Mouse (Mus musculus): ENCODE measurements around the gene Olfr868. TPM values are rescaled to one million over a fixed set of nuclear protein-coding genes. Genes with fewer than 3 reads are reported as not detected.

Olfr868 gene
- not detected in 2 replicates for polyA plus RNA-seq (2015; fragmentation: Nextera tagmentation; extraction: Ambion mirVana)

DNA sequence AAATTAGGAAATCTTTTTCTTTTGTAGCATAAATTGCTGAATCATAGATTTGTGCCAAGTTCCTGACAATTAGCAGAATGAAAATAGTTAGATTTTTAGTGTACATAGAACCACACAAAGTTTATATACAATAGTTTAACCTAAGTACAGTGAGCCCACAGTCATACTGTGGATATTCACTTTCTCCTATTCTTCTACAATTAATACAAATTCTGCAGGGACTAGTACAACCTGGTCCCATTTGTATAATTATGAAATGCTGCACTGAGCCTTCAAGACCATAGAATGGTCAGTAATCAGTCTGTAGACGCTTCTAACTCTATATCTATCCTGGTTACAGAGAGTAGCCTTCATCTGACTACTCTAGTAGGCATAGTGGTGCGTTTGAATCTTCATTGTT is at the start of gene Olfr868:
TSS of gene Olfr868 (plus strand) at position 301 of the 400 bp plus-strand sequence.
- Histone ChIP-seq H3K9me3 (no peaks in the 10 kb centered on the region), H3K27ac (no peak within 1 kb of the TSS), H3K4me2 (replicated peaks) (no peak within 1 kb of the TSS), H3K36me3 (no peaks in the 10 kb centered on the region), H3K4me1 (replicated peaks) (no peaks in the 10 kb centered on the region), H3K9ac (no peak within 1 kb of the TSS), H3K4me3 (replicated peaks) (no peak within 1 kb of the TSS), H3K27me3 (replicated peaks) (no peaks in the 10 kb centered on the region)
- ATAC-seq: no peak
- 31% methylated on average over 2 of the region's 2 CpGs for WGBS

GRCm38 (mm10) chr9:20057462-20057861 is 41.0 kb upstream of the Olfr868 start, which contains the start of gene Olfr867:
Gene Olfr867 (minus strand): TSS chr9:20057562.
- no peak for ATAC-seq
- no peak within 1 kb of the TSS for H3K4me2 ChIP-seq (replicated peaks)
- H3K4me3 ChIP-seq (replicated peaks): no peak within 1 kb of the TSS
- H3K9me3 ChIP-seq: no peaks in the 10 kb centered on the region
- H3K36me3 ChIP-seq: no peaks in the 10 kb centered on the region
- H3K9ac ChIP-seq: no peak within 1 kb of the TSS
- H3K4me1 ChIP-seq (replicated peaks): no peaks in the 10 kb centered on the region
- H3K27ac ChIP-seq: no peak within 1 kb of the TSS
- WGBS: 72% methylated on average over 1 of the region's 1 CpGs
- no peaks in the 10 kb centered on the region for H3K27me3 ChIP-seq (replicated peaks)

DNA sequence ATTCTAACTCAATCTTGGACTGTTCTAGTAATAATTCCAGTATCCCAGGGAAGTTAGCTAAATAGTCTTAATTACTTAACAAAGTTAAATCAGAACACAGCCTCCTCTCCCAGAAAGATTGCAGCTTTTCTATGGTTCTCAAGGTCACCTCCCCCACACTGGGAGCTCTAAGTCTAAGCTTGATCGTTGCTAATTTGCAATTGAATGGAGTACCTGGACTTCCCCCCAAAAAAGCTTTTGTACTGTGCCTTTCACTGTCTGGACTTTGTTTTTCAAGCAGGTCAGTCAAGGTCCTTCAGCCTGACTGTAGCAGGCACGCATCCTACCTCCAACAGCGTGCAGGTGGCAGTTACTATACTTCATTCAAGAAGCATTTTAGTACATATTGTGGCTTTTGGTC is 28.2 kb upstream of the Olfr868 start:
- no peaks in the 10 kb centered on the region for H3K27me3 ChIP-seq (replicated peaks)
- H3K4me2 ChIP-seq (replicated peaks): no peak overlapping the region
- no peak overlapping the region for H3K9ac ChIP-seq
- H3K9me3 ChIP-seq: no peaks in the 10 kb centered on the region
- no peaks in the 10 kb centered on the region for H3K36me3 ChIP-seq
- no peaks in the 10 kb centered on the region for H3K4me1 ChIP-seq (replicated peaks)
- no peak overlapping the region for H3K27ac ChIP-seq
- H3K4me3 ChIP-seq (replicated peaks): no peak overlapping the region
- ATAC-seq: no peak
- 72% methylated on average over 3 of the region's 3 CpGs for WGBS

DNA sequence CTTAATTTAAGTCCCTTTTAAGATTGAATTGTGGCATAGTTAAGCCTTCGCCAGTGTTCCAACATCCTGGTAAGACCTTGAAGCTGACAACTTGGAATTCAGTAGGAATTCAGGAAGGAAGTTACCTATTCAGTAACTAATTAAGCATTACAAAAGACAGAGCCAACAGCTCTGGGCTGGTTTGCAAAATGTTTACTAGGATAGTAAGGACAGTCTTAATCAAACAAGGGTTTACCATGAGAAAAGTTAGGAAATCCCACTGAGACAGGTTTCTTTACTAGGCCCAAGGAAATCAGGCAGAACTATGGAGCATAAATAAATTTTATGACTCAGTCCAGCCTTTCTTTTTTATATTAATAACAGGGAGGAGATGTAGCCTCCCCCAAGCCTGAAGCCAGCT is 27.1 kb upstream of the Olfr868 start:
- no peak overlapping the region for H3K4me2 ChIP-seq (replicated peaks)
- H3K27me3 ChIP-seq (replicated peaks): no peaks in the 10 kb centered on the region
- ATAC-seq: no peak
- no peak overlapping the region for H3K4me3 ChIP-seq (replicated peaks)
- no peaks in the 10 kb centered on the region for H3K9me3 ChIP-seq
- H3K9ac ChIP-seq: no peak overlapping the region
- no peak overlapping the region for H3K27ac ChIP-seq
- no peaks in the 10 kb centered on the region for H3K36me3 ChIP-seq
- H3K4me1 ChIP-seq (replicated peaks): no peaks in the 10 kb centered on the region
- 90% methylated on average over 1 of the region's 1 CpGs for WGBS

- Histone ChIP-seq H3K9ac (no peak overlapping the region), H3K4me1 (replicated peaks) (no peaks in the 10 kb centered on the region), H3K36me3 (no peaks in the 10 kb centered on the region), H3K9me3 (no peaks in the 10 kb centered on the region), H3K4me3 (replicated peaks) (no peak overlapping the region), H3K27ac (no peak overlapping the region), H3K27me3 (replicated peaks) (no peaks in the 10 kb centered on the region), H3K4me2 (replicated peaks) (no peak overlapping the region)
- WGBS: 49% methylated on average over 7 of the region's 7 CpGs
- ATAC-seq: no peak
Observed at GRCm38 (mm10) chr9:20073523-20074177, 24.8 kb upstream of the Olfr868 start.

- Histone ChIP-seq H3K27me3 (replicated peaks) (no peaks in the 10 kb centered on the region), H3K4me3 (replicated peaks) (no peak within 1 kb of the TSS), H3K9me3 (no peaks in the 10 kb centered on the region), H3K4me1 (replicated peaks) (no peaks in the 10 kb centered on the region), H3K9ac (no peak within 1 kb of the TSS), H3K4me2 (replicated peaks) (no peak within 1 kb of the TSS), H3K27ac (no peak within 1 kb of the TSS), H3K36me3 (no peaks in the 10 kb centered on the region)
- no peak for ATAC-seq
- WGBS: 77% methylated on average over 2 of the region's 2 CpGs
Observed at GRCm38 (mm10) chr9:20128709-20129108, 30.3 kb downstream of the Olfr868 start, which contains the start of gene Olfr869. Gene Olfr869 (plus strand): TSS chr9:20129009.

GRCm38 (mm10) chr9:20149706-20150105 is 51.3 kb downstream of the Olfr868 start:
- H3K4me3 ChIP-seq (replicated peaks): no peak overlapping the region
- no peaks in the 10 kb centered on the region for H3K4me1 ChIP-seq (replicated peaks)
- WGBS: 86% methylated on average over 3 of the region's 3 CpGs
- no peaks in the 10 kb centered on the region for H3K9me3 ChIP-seq
- H3K36me3 ChIP-seq: no peaks in the 10 kb centered on the region
- ATAC-seq: no peak
- no peak overlapping the region for H3K9ac ChIP-seq
- no peak overlapping the region for H3K4me2 ChIP-seq (replicated peaks)
- H3K27me3 ChIP-seq (replicated peaks): no peaks in the 10 kb centered on the region
- H3K27ac ChIP-seq: no peak overlapping the region

Other genes with a start within 250 kb of the Olfr868 start
- gene Olfr860, start 248.9 kb upstream of the Olfr868 start, polyA plus RNA-seq (2015; fragmentation: Nextera tagmentation; extraction: Ambion mirVana): not detected in 2 replicates
- gene Olfr862, start 210.6 kb upstream of the Olfr868 start, polyA plus RNA-seq (2015; fragmentation: Nextera tagmentation; extraction: Ambion mirVana): not detected in 2 replicates
- 0.28 and 0.31 TPM in 2 replicates for gene Olfr77, start 181.8 kb upstream of the Olfr868 start, polyA plus RNA-seq (2015; fragmentation: Nextera tagmentation; extraction: Ambion mirVana)
- gene Olfr866, start 70.6 kb upstream of the Olfr868 start, polyA plus RNA-seq (2015; fragmentation: Nextera tagmentation; extraction: Ambion mirVana): not detected in 2 replicates
- not detected in 2 replicates for gene Olfr867, start 41.1 kb upstream of the Olfr868 start, polyA plus RNA-seq (2015; fragmentation: Nextera tagmentation; extraction: Ambion mirVana)
- gene Olfr869, start 30.4 kb downstream of the Olfr868 start, polyA plus RNA-seq (2015; fragmentation: Nextera tagmentation; extraction: Ambion mirVana): not detected in 2 replicates
- not detected in 2 replicates for gene Olfr870, start 75.4 kb downstream of the Olfr868 start, polyA plus RNA-seq (2015; fragmentation: Nextera tagmentation; extraction: Ambion mirVana)
- gene Olfr871, start 113.6 kb downstream of the Olfr868 start, polyA plus RNA-seq (2015; fragmentation: Nextera tagmentation; extraction: Ambion mirVana): not detected in 2 replicates
- gene Olfr872, start 138.5 kb downstream of the Olfr868 start, polyA plus RNA-seq (2015; fragmentation: Nextera tagmentation; extraction: Ambion mirVana): not detected in 2 replicates
- gene Olfr39, start 183.7 kb downstream of the Olfr868 start, polyA plus RNA-seq (2015; fragmentation: Nextera tagmentation; extraction: Ambion mirVana): not detected in 2 replicates
- gene Olfr873, start 199.9 kb downstream of the Olfr868 start, polyA plus RNA-seq (2015; fragmentation: Nextera tagmentation; extraction: Ambion mirVana): not detected in 2 replicates
- gene Olfr18, start 237.5 kb downstream of the Olfr868 start, polyA plus RNA-seq (2015; fragmentation: Nextera tagmentation; extraction: Ambion mirVana): not detected in 2 replicates

Measured in intestine, embryonic 15.5 days (tissue).